Mouse (Mus musculus) brain, embryonic 18.5 days (tissue): Measurements from ENCODE around the gene G6pc.
A peak's percentile ranks its signal among the peaks of the same experiment; 100 is the strongest.
"Not testable (repeated sequence)": the region's sequence is repeated elsewhere in the genome, so short reads cannot be mapped to it uniquely, and the experiment has no call there.

Experiments used
- DNase-seq: peaks from one replicate; pipeline ENCODE4 v3.0.0-alpha.2; 2012; ENCODE audit warnings: low read depth, low spot score

The G6pc gene

DNA sequence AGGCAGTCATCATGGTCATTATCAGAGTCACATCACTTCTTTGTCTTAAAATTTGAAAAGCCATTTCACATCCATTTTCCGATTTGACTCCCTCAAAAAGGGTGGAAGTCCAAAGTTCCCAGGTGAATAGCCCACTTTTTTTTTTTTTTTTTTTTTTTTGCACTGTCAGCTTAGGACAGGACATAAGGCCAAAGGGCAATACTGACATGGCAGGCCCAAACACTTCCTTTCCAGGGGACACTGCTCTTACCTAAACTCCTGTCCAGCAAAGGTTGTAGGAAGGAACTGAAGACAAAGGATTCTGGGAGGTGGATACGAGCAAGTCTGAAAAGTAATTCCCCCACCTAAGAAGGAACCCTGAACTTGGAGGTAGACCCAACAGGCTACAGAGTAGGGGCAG, 11.4 kb upstream of the G6pc start:
- no peak for DNase-seq

DNA sequence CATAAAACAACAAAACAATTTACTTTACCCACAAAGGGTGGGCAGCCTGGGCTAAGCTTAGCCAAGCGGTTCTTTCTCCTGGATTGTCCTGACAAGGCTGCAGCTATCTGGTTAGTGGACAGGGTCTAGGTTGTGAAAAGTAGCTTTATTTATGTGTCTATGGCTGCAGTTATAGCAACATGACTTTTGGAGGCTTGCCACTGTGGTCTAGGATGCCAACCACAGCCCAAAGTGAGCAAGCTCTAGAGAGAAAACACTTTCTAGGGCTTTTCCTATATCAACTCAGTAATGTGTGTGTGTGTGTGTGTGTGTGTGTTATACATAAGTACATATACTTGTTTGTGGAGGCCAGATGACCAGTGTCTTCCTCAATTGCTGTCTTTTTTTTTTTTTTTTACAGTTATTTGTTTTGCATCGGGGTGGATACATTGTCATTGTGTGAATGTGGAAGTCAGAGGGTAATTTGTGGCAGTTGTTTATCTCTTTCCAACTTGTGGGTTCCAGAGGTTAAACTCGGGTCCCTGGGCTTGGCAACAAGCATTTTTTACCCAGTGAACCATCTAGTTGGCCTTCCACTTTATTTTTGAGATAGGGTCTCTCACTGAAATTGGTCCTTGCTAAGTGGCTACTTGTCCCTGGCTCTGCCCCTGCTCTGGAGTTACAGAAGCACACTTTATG, 9.7 kb upstream of the G6pc start:
- DNase-seq: no peak

DNA sequence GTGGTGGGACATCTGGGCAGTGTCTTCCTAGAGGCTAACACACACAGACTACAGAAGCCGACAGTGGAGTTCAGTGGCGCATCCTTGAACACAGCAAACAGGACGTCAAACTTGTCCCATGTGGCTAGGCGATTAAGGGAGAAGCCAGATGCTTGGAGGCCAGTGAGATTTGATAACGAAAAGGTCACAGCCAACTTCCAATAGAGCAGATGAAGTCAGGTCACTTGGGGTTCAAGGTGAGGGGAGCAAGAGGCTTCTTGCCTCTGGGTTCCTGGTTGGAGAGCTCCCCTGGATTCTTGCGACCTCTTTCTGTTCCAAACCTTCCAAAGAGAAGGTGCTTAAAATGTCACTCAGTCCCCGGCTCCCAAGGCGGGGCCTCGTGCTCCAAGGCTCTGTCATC, 7.6 kb upstream of the G6pc start:
- no peak for DNase-seq

DNA sequence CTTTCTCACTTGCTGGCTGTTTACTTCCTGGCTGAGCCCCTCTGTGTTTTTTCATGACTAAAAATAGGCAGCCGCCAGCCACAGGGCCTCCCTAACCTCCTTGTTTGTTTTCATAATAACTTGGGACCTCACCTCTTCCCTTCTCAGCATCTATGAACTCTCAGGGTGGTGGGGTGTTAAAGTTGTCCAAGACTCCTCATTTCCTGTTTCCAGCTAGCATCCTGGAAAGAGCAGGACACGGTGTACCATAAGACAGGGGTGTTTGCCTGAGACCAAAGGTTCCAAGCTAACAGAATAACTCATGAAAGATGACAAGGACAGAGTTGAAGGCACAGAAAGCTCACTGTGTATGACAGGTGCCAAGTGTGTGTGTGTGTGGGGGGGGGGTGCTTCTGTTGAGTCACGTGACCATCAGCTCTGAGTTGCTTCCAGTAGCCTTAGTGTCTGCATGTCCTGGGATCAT, 6.7 kb upstream of the G6pc start:
- no peak for DNase-seq

DNA sequence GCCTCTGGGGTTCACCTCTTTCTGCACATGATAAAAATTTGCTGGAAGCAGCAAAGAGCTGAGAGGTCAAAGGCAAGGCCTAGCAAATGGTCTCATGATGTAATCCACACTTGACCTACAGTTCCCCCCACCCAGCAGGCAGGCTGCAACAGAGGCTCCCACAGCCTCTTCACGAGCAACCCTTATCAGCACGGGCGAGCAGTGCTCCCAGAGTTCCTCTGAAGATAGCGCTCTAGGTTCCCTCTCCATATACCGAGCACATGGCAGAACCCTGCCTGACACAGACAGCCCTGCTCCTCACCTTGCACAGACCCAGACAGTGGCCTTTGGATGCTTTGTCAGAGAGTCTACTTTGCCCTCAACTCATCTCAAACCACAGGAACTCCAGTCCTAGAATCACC, 2.8 kb upstream of the G6pc start:
- DNase-seq: no peak

DNA sequence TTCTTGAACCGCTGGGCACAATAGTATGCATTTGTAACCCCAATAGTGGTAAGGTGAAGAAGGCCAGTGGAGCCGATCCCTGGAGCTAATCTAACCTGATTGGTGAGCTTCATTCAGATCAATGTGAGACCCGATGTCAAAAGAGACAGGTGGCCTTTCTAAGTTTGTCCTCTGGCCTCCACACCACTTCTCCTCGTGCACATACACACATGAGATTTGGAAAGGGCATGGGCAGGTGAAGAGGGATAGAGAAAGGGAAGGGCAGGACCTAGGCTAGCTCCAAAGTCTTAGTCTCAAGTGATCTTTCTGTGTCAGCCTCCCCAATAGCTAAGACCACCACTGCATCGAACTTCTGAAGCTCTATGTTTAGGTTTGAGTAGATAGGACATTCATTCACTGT, 2.8 kb downstream of the G6pc start:
- no peak for DNase-seq

DNA sequence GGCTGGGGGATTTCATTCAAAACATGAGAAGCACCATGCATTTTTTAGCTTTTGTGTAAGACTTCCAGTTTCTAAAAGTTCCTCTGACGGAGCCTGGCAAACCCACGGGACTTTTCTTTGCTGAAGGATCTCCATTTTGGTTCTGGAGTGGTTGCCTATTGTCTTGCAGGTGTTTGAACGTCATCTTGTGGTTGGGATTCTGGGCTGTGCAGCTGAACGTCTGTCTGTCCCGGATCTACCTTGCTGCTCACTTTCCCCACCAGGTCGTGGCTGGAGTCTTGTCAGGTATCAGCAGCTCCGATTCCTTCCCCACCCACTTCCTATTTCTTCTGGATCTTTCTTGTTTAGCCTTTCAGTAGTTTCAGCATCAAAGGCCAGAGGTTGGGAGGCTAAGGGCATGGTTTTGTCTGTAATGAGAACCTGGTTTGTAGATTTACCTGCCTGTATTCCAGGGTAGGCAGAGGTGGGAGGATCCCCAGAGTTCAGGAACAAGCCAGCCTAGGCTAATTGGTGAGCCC, 7.1 kb downstream of the G6pc start:
- DNase-seq: no peak

DNA sequence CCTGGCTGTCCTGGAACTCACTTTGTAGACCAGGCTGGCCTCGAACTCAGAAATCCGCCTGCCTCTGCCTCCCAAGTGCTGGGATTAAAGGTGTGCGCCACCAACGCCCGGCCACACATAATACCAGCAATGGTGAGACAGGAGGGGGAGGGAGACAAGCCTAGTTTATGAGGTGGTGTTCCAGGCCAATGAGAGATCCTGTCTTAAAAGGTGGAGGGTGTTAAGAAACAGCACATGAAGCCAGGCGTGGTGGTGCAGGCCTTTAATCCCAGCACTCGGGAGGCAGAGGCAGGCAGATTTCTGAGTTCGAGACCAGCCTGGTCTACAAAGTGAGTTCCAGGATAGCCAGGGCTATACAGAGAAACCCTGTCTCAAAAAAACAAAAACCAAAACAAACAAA, 10.8 kb downstream of the G6pc start:
- not testable (repeated sequence) for DNase-seq

DNA sequence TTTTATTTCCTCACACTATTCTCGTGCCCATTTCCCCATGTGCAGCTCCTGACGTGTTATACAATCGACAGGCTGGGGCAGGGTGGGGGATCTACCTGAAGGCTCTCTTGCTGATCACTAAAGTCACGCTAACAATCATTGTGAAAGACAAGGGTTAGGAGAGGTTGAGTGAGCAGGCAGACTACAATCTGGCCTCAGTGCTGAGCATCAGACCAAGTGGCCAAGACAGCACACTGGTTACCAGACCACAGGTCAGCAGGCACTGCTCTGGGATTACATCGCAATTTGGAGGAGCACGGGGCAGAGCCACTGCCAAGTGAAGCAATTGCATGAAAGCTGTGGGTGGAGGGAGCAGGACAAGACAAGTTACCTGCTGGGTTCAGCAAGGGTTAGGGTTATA, 11.6 kb downstream of the G6pc start:
- DNase-seq: no peak

DNA sequence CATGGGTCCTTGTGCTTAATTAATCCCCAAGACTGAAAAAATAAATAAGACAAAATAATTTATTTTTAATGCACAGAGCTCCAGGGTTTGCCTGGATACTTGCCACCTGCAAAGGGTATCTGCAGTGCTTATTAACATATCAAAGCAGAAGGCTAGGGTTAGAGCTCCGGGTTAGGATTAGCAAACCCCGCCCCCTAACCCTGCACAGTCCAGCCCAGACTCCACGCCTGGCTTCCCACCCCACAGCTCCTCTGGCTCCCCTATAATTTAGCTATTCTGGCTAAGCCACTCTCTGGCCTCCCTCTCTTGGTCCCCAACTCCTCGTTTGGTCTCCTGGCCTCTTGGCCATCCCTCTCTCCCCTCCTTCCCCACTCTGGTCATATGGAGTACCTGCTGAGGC, 14.5 kb downstream of the G6pc start:
- DNase-seq: no peak

DNA sequence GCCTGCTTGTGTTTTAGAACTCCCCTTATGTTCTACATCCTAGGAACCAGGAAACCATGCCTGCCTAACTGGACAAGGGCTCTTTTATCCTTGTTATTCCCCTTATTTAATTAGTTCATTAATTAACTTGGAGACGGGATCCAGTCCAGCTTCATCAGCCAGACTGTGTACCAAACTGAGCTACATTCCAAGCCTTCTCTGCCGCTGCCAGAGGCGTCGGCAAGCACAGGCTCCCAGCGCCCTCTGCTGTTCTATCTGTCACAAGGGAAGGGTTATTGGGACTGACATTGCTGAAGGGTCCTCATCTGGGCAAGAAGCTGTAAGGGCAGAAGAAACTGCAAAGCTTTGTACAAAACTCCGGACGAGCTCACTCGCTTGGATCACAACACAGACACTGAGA, 27.7 kb downstream of the G6pc start:
- peak; percentile 59 for DNase-seq

DNA sequence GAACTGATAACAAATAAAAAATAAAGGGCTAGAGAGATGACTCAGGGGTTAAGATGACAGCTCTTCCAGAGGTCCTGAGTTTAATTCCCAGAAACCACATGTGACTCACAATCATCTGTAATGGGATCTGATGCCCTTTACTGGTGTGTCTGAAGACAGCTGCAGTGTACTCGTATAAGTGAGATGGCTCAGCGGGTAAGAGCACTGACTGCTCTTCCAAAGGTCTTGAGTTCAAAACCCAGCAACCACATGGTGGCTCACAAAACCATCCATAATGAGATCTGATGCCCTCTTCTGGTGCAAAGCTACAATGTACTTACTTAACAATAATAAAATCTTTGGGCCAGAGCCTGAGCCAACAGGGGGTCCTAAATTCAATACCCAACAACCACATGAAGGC, 47.9 kb downstream of the G6pc start:
- no peak for DNase-seq

DNA sequence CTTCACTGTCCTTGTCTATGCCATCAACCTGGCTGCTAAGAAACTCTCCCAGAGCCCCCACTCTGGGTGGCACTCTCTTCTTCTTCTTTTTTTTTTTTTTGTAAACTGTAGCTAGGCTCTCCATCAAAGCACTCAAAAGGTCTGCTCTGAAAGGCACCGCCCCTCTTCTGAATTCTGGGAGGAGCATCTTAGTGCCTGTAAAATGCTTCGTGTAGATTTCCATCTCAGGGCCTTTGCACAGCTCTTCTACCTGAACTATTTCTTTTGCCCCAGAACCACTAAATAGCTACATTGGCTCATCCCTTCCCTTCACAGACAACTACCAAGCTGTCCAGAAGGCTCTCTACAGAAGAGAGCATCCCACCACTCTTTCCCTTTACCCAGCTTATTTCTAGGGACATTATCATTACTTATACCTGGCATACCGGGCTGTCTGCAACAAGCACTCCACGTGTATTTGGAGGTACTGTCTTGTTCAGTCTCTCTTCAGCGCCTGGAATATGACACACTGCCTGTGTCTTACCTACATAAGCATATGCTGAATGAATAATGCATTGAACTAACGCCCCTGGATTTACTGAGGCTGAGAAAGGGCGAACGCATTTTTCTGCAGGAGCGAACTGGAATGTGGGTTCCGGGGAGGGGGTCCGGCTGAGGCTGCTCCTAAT, 49.2 kb downstream of the G6pc start:
- no peak for DNase-seq

DNA sequence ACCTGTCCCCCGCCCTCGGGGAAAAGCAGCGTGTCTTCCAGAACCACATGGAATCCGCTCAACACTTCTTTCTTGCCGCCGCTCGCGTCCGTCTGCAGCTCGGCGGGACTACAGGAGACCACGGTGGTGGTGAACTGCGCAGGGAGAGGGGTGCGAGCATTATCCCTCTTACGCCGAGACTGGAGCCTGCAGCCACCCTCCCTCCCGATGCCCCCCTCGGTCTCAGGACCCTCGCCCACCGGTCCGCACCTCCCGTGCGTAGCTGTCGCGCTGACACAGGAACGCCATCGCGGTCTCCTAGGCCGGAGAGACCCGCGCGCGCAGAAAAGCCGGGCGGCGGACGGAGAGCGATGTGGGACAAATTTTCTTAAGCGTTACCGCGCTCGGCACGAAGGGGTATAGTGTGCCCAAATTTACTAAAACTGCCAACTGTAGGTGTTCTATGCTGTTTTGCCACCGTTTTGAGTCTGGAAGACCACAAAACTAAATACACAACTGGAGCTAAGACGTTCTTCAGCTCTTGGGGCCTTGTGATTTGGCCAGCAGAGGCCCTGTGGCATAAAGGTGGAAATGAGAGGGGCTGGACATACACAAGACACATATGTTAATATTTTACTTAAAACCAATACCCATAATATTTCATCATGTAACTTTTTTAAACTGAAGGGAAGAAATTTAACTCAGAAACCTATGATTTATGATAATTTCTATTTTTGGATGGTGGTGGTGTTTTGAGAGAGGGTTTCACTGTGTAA, 49.9 kb downstream of the G6pc start, which contains the start of gene Aarsd1:
Gene Aarsd1 (minus strand): TSS at position 515 of the 755 bp plus-strand sequence.
- peak; percentile 65 for DNase-seq

DNA sequence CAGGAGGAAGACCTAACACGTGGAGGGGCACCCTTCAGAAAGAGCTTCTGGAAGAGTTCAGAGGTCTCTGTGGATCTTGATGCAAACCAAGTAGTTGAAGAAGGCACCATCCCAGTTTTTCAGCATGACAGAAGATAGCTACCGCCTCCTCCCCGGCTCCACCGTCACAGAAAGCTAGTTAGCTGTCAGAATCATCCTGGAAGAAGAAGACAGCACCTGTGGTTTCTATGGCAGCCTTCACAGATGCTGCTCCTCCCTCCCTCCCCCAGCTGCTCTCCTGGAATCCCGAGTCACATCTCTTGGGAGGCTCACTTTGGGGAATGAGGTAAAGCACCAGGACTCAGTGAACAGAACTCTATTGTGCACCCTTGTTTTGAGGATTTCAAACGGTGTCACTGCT, 51.6 kb downstream of the G6pc start:
- no peak for DNase-seq

DNA sequence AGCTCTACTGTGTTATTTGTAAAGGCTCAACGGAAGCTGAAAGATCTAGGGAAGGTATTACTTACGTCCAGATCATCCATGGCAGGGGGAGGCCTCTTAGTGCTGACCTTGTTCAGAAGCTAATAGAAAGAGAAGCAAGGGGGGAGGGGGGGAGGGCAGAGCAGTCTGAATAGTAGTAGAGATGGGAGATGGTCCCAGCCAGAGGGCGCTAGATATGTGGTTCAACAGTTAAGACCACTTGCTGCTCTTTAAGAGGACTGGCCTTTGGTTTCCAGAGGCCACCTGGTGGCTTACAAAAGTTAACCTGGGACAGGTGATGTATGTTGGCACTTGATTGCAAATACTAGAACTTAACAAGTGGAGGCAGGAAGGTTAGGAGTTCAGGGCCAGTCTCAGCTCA, 52.2 kb downstream of the G6pc start:
- DNase-seq: no peak

DNA sequence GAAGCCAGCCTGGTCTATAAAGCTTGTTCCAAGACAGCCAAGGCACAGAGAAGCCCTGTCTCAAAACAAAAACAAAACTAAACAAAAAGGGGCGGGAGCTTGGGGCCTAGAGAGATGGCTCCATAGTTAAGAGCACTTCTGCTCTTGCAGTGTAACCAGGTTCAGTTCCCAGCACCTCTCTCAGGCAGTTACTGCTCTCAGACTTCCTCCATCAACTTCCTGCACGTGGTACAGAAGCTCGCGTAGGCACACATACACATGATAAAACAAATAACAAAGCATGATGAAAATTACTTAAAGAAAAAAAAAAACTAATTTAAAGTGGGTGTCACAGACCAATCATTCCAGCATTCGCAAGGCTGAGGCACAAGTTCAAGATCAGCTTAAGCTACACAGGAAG, 52.8 kb downstream of the G6pc start:
- DNase-seq: no peak

DNA sequence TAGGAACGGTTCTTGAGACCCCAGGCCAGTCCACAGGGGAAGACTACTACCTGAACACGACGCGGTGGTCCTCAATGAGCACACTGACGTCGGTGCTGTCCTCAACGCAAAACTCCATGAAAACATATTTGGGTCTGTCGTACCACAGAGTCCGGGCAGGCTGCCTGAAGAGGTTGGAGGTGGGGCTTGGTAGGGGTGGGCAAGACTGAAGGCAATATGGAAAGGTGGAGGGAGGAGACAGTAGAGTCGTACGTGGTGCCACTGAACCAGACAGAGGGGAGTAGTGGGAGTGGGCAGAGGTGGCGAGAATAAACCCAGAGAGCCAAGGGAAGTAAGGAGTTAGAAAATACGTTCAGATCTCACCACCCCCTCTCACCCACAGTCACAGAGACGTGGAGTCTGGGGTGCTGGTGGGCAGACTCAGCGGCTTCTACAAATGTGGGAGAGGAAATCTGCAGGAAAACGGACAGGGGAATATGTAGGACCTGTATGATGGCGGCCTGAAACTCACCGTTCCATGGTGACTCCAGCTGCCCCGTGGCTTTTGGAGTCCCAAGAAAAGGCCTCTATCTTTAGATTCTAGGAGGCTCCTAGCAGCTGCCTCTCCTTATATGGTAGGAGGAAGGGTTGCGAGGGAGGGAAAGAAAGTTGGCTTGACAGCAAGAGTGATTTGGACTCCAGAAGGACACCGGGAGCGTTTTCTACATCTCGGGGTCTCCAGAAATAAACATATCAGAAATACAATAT, 56.9 kb downstream of the G6pc start, which contains the start of gene Gm27029:
Gene Gm27029 (minus strand): TSS at position 692 of the 747 bp plus-strand sequence.
- no peak for DNase-seq

DNA sequence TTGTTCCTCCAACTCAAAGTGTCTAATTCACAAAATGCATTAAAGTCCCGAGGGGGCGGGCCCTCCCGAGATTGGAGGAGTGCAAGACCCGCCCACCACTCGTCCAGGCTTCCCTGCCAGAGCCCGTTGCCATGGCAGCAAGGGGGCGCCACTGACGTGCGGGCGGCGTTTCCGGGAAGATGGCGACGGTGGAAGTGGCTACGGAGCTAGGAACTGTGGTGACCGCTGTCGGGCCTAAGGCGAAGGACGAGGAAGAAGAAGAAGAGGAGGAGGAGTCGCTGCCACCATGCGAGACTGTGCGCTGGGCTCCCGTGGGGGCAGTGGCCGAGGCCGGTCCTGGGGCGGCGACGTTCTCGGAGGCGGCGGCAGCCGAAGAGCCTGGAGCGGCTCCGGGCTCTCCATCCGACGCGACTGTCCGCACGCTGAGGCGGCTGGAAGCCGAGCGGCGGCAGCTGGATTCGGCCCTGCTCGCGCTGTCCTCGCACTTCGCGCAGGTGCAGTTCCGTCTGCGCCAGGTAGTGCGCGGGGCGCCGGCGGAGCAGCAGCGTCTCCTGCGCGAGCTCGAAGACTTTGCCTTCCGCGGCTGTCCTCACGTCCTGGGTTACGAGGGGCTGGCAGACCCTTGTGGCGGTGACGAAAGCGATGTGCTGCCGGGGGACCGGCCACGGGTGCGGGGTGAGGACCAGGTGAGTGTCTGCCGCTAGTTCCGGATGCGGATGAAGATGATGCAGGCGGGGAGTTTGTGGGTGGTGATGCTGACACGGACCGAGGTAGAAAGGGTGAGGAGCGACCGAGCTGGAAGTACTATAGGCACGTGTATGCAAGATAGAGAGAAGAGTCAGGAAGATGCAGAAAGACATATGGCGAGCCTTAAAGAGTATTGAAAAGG, 57.8 kb downstream of the G6pc start, which contains the start of the genes Rundc1 and Ptges3l:
Gene Rundc1 (plus strand): TSS at position 161 of the 889 bp plus-strand sequence.
Gene Ptges3l (minus strand): TSS at position 409 of the 889 bp plus-strand sequence.
- DNase-seq: peak; percentile 88

DNA sequence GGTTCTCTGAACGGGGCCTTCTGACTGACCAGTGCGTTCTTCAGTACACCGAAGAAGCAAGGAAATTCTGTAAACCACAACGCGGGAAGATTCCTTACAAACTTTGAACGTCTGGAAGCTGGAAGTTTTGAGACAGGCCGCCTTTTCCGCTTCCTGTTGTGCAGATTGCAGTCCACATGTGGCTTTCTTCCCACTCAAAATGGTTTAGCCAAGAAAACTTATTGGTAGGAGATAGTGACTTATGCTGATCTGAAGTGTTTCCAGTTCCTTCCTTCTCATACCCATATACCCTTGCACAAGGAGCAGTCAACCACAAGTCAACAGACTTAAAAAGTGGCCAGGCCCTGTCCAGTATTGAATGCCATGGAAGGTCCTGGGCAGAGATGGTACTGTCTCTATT, 58.8 kb downstream of the G6pc start:
- no peak for DNase-seq
